Mouse (Mus musculus): Measurements from ENCODE around the gene Map7d3. TPM values are rescaled to one million over a fixed set of nuclear protein-coding genes. Genes with fewer than 3 reads are reported as not detected.

The Map7d3 gene
- total RNA-seq (2021), result 1 to 10 TPM; 3.0 to 3.8 TPM
- long read RNA-seq, experiment 1, partial matches to known transcripts, result 0 of 2 reads
- long read RNA-seq, experiment 1, other reads (novel, unspliced or antisense), result 1 of 2 reads
- long read RNA-seq, experiment 2, partial matches to known transcripts, result 1 of 2 reads
- long read RNA-seq, experiment 2, other reads (novel, unspliced or antisense), result 1 of 2 reads

- peak; percentile 11 to 19 for DNase-seq (ENCODE audit: low spot score in 2 of 2)
Observed at GRCm38 (mm10) chrX:56821765-56822603, at the start of gene Map7d3. Map7d3 (minus strand) TSS chrX:56822326.

- DNase-seq (ENCODE audit: low spot score in 2 of 2), result no peak
Observed at GRCm38 (mm10) chrX:56869863-56870262, 47.7 kb upstream of the Map7d3 start, which contains the start of gene Adgrg4. Adgrg4 (plus strand) TSS chrX:56870163.

GRCm38 (mm10) chrX:56841255-56841654 lies 19.1 kb upstream of the Map7d3 start:
- no peak for DNase-seq (ENCODE audit: low spot score in 2 of 2)

- peak in 1 of 2 experiments; percentile 8 for DNase-seq (ENCODE audit: low spot score in 2 of 2)
Observed at GRCm38 (mm10) chrX:56839369-56839768, 17.2 kb upstream of the Map7d3 start.

GRCm38 (mm10) chrX:56835842-56836241 lies 13.7 kb upstream of the Map7d3 start:
- DNase-seq (ENCODE audit: low spot score in 2 of 2), result no peak

GRCm38 (mm10) chrX:56827492-56827891 lies 5.4 kb upstream of the Map7d3 start:
- DNase-seq (ENCODE audit: low spot score in 2 of 2), result no peak

GRCm38 (mm10) chrX:56791268-56791667 lies 30.9 kb downstream of the Map7d3 start:
- DNase-seq (ENCODE audit: low spot score in 2 of 2), result peak; percentile 27 to 52

GRCm38 (mm10) chrX:56790591-56790990 lies 31.5 kb downstream of the Map7d3 start:
- DNase-seq (ENCODE audit: low spot score in 2 of 2), result no peak

- DNase-seq (ENCODE audit: low spot score in 2 of 2), result no peak
Observed at GRCm38 (mm10) chrX:56787486-56787885, 34.6 kb downstream of the Map7d3 start.

- no peak for DNase-seq (ENCODE audit: low spot score in 2 of 2)
Observed at GRCm38 (mm10) chrX:56786281-56787061, 35.7 kb downstream of the Map7d3 start.

- DNase-seq (ENCODE audit: low spot score in 2 of 2), result no peak
Observed at GRCm38 (mm10) chrX:56773329-56773728, 48.8 kb downstream of the Map7d3 start.

- DNase-seq (ENCODE audit: low spot score in 2 of 2), result no peak
Observed at GRCm38 (mm10) chrX:56771751-56772150, 50.4 kb downstream of the Map7d3 start.

- DNase-seq (ENCODE audit: low spot score in 2 of 2), result no peak
Observed at GRCm38 (mm10) chrX:56769838-56770237, 52.3 kb downstream of the Map7d3 start.

- no peak for DNase-seq (ENCODE audit: low spot score in 2 of 2)
Observed at GRCm38 (mm10) chrX:56760257-56760760, 61.8 kb downstream of the Map7d3 start.

- no peak for DNase-seq (ENCODE audit: low spot score in 2 of 2)
Observed at GRCm38 (mm10) chrX:56756352-56756751, 65.8 kb downstream of the Map7d3 start.

- DNase-seq (ENCODE audit: low spot score in 2 of 2), result peak in 1 of 2 experiments; percentile 11
Observed at GRCm38 (mm10) chrX:56755646-56756045, 66.5 kb downstream of the Map7d3 start.

GRCm38 (mm10) chrX:56753317-56754289 lies 68.5 kb downstream of the Map7d3 start:
- no peak for DNase-seq (ENCODE audit: low spot score in 2 of 2)

GRCm38 (mm10) chrX:56752144-56752543 lies 70.0 kb downstream of the Map7d3 start:
- DNase-seq (ENCODE audit: low spot score in 2 of 2), result no peak

- no peak for DNase-seq (ENCODE audit: low spot score in 2 of 2)
Observed at GRCm38 (mm10) chrX:56751536-56751935, 70.6 kb downstream of the Map7d3 start.
